Mouse (Mus musculus) cerebellum, adult 2 months (tissue): ENCODE results near the gene Srpr. TPM values are rescaled to one million over a fixed set of nuclear protein-coding genes. Genes with fewer than 3 reads are reported as not detected.

Source experiments
- DNase-seq, 2 experiments: peaks; one replicate each; pipeline ENCODE4 v3.0.0; 2021
- H3K27ac ChIP-seq: fragments of 200-500 bp; 2 replicates; pipeline ENCODE4 v1.5.1; 2012; ENCODE audit warnings: low read length, control low read depth, inconsistent platforms; ENCODE audit not compliant: insufficient read depth
- H3K27me3 ChIP-seq: fragments of 200-500 bp; 2 replicates; pipeline ENCODE4 v1.6.1; 2012; ENCODE audit warnings: inconsistent platforms, mild to moderate bottlenecking, low read length, moderate library complexity; ENCODE audit not compliant: control insufficient read depth, insufficient read depth
- H3K4me1 ChIP-seq: fragments of 200-500 bp; 2 replicates; pipeline ENCODE4 v1.6.1; 2011; ENCODE audit warnings: low read length; ENCODE audit not compliant: control insufficient read depth, insufficient read depth
- H3K4me3 ChIP-seq: fragments of 200-500 bp; replicated peaks from 2 replicates; pipeline ENCODE3; 2011; ENCODE audit warnings: mild to moderate bottlenecking, low read depth, low read length, control low read depth; ENCODE audit not compliant: insufficient read depth
- CTCF ChIP-seq: fragments of 200-500 bp; IDR thresholded peaks from 2 replicates; pipeline ENCODE4 v1.5.1; 2011; ENCODE audit warnings: low read depth, mild to moderate bottlenecking, control low read depth, low read length, moderate library complexity, borderline replicate concordance; ENCODE audit not compliant: insufficient read depth
- POLR2A ChIP-seq: fragments of 200-500 bp; IDR thresholded peaks from 2 replicates; pipeline ENCODE4 v1.6.1; 2011; ENCODE audit warnings: low read length, control low read depth, borderline replicate concordance; ENCODE audit not compliant: insufficient read depth
- WGBS: fragments of 180-500 bp; shearing (Covaris S2); methylation state at CpG from one replicate; pipeline ENCODE4 v1.1.7; 2018; 5-methylcytosine and 5-hydroxymethylcytosine counted together
- polyA plus RNA-seq: library from polyadenylated mRNA; depleted of rRNA; stranded (reverse); fragments of >200 nt; gene quantifications from 2 replicates; pipeline ENCODE4 v1.2.3, GENCODE M21; 2012

Gene Srpr
- polyA plus RNA-seq, 1 experiment: 63.8 TPM

DNA sequence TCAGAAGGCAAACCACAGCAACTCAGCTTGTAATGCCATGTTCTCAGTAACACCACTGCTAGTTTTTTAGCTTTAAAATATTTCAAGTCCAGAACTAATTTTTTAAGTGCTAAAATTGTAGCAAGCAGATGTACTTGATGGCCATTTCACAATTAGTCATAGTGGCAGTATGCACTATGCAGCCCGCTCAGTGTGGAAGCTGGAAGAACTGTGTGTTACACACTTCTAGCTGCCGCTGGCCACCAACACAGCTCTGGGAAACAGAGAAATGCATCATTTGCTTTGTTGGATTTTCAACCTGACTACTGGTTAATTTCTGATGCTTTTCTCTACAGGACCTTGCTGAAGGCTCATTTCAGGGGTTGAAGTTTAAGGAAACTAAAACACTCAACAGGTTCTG is 47.4 kb downstream of the Srpr start:
- no peak overlapping the region for H3K27ac ChIP-seq
- H3K4me1 ChIP-seq: no peaks in the 10 kb centered on the region
- H3K27me3 ChIP-seq: no peaks in the 10 kb centered on the region
- WGBS: 95% methylated on average over 2 of the region's 2 CpGs
- no peak overlapping the region for H3K4me3 ChIP-seq
- no peak for TF ChIP-seq POLR2A
- TF ChIP-seq CTCF: no peak
- DNase-seq: no peak

DNA sequence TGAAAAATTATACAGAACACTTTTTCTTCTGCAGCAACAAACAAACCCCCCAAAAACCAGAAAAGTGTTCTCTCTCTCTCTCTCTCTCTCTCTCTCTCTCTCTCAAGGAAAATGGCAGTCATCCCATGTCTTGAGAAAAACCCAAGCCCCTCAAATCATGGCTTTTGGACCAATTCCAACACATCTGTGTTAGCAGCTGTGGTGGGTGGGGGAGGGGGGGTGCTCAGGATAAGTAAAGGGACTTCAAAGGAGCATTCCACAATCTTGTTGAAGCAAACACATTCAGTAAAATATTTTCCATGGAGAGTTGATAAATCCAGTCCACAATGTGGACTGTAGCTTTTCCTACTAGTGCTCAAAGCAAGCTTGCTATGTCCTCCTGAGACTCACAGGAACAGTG is 49.5 kb downstream of the Srpr start:
- H3K4me3 ChIP-seq: no peak overlapping the region
- TF ChIP-seq CTCF (no peak), POLR2A (no peak)
- no peak for DNase-seq
- H3K27me3 ChIP-seq: no peaks in the 10 kb centered on the region
- H3K27ac ChIP-seq: no peak overlapping the region
- no peaks in the 10 kb centered on the region for H3K4me1 ChIP-seq

DNA sequence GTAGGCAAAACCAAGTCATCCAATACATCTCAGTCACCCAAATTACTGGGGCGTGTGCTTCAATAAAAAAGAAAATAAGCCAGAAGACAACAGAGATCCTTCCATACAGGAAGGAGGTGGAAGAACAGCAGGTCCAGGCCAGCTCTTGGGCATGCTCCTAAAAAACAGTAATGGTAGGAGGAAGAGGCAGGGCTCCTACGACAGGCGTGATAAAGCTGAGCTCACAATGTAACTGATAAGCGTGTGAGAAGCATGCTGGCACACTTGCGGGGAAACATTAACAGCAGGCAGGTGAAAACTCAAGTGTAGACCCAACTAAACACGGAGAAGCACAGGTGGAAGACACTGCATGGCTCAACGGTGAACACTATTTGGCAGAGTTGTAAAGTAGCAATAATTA is 57.4 kb downstream of the Srpr start:
- DNase-seq: no peak
- Histone ChIP-seq H3K27me3 (no peaks in the 10 kb centered on the region), H3K4me3 (no peak overlapping the region), H3K4me1 (no peaks in the 10 kb centered on the region), H3K27ac (no peak overlapping the region)
- WGBS: 91% methylated on average over 7 of the region's 7 CpGs
- TF ChIP-seq POLR2A: no peak
- no peak for TF ChIP-seq CTCF

DNA sequence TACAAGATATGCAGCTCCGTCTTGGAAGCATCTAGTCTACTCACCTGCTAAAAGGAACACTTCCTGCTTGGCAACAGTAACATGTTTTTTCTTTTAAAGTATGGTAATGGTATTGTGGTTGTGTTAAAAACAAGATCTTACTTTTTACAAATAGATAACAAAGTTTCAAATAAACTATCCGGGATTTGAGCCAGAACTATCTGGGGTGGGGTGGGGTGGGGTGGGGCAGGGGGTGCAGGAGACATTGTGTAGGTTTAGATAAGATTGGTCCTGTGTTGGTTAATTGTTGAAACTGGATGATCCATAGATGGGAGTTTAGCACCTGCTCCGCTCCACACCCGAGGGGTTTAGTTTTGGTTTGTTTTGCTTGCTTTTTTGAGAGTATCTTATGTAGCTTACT is 62.4 kb downstream of the Srpr start:
- no peak for DNase-seq
- no peaks in the 10 kb centered on the region for H3K27me3 ChIP-seq
- H3K27ac ChIP-seq: no peak overlapping the region
- WGBS: 91% methylated on average over 4 of the region's 4 CpGs
- no peaks in the 10 kb centered on the region for H3K4me1 ChIP-seq
- H3K4me3 ChIP-seq: no peak overlapping the region
- TF ChIP-seq CTCF (no peak), POLR2A (no peak)

DNA sequence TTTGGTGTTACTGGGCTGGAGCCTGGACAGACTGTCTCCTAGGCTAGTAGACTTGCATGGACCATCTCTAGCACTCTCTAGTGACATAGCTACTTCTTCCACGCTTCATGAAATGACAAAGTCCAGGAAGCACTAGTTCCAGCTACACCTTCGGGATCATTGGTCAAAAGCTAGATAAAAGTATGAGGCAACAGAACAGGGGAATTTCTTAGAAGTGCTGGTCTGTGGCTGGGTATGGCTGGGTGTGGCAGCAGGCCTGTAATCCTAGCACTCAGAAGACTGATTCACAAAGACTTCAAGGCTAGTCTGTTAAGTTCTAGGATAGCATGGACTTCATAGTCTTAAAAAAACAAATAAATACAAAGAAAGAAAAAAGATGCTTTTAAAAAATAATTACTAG is 63.5 kb downstream of the Srpr start:
- TF ChIP-seq POLR2A (no peak), CTCF (no peak)
- WGBS: 93% methylated on average over 2 of the region's 2 CpGs
- no peak overlapping the region for H3K27ac ChIP-seq
- H3K4me3 ChIP-seq: no peak overlapping the region
- no peak for DNase-seq
- H3K27me3 ChIP-seq: no peaks in the 10 kb centered on the region
- no peaks in the 10 kb centered on the region for H3K4me1 ChIP-seq

DNA sequence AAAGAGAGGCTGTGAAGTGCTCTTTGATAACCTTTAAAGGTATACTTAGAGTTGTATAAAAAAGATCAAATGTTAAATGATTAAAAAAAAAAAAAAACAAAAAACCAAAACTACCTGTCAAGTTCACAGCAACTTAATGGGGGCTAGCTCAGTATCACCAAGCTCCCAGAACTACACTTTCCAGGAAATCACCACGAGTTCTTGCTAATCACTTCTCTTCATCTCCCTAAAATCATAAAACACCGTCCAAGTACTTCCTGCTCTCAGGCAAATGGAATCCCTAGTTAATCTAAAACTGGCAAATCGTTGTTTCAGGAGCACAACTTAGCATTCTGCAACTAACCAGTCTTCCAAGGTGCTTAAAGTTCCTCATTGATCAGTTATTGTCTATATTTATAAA is 64.5 kb downstream of the Srpr start:
- Histone ChIP-seq H3K4me1 (no peaks in the 10 kb centered on the region), H3K27ac (no peak overlapping the region), H3K27me3 (no peaks in the 10 kb centered on the region), H3K4me3 (no peak overlapping the region)
- 91% methylated on average over 3 of the region's 3 CpGs for WGBS
- no peak for DNase-seq
- TF ChIP-seq POLR2A (no peak), CTCF (no peak)

DNA sequence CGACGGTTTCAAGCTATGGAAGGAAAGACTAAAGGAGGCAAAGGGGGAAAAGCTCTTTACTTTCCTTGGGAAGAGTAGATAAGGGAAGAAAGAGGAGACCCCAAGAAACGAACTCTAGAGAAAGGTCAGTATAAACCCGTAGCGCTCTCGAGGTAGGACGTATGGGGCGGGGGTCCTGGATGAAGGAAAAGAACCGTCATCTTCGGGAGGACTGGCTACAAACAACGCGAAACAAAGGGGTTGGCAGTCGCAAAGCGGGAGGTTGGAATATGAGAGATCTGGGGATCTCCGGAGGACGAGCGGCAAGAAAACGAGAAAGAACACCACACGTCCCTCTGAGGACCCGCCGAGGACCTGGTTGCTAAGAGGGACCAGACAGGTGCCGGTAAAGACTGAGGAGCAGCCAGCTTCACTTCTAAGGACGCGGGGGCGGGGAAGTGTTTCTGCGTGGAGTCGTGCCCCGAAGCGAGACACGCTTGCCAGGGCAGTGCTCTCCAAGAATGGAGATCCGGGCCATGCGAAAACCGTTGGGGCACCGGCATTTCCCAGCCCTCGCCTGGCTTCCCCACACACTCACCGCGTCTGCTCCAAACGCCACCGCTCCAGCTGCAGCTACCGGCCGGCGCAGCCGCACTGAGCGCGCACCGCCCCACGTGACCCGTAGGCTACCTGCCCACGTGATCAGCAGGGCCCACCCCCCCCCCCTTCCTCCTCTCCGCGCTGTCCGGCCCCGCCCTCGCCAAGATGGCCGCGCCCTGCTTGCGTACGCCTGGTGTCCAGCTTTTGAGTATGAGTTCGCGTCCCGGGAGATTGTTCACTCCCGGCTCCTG is 67.4 kb downstream of the Srpr start, which contains the start of the genes Fam118b and Rpusd4:
TSS of gene Fam118b (minus strand) at position 660 of the 830 bp plus-strand sequence.
TSS of gene Rpusd4 (plus strand) at position 720 of the 830 bp plus-strand sequence.
- peak within 1 kb of the TSS; percentile 69 for H3K4me3 ChIP-seq
- peak; percentile 92 to 93 for DNase-seq
- H3K4me1 ChIP-seq: no peaks in the 10 kb centered on the region; the same call in 1 of the 2 replicates
- H3K27me3 ChIP-seq: no peaks in the 10 kb centered on the region
- WGBS: under 1% methylated on average over 61 of the region's 62 CpGs
- TF ChIP-seq POLR2A (peak; percentile 99), CTCF (no peak)
- H3K27ac ChIP-seq: peak within 1 kb of the TSS; percentile 30
